Mouse (Mus musculus): ENCODE data around the gene Nbeal2.

DNA sequence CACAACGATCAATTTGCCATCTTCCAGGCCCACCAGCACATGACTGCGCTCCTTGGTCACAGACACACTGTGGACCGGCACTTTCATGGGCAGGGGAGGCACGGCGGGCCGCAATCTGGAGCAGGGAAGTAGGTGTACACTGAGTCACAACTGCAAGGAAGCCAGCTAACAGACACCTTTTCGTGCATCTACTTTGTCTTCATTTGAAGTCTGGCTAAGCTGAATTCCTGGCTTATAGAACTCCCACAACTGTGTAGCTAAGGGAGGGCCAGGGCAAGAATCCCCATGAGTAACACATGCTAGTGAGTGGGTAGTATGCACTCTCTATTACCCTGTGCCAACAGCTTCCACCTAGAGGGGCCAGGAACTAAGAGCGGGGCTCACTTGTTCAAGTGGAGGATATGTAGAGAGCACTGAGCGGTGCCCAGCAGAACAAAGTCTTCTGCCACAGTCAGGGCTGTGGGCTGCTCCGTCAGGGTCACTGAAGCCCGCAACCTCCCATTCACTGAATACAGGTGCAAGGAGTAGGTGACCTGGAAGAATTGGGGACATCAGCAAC is 28.5 kb downstream of the Nbeal2 start:
- TF ChIP-seq CTCF (IDR thresholded peaks at IDR 0.05; ENCODE audit: borderline replicate concordance, insufficient read depth, low read length) (no peak), POLR2A (IDR thresholded peaks at IDR 0.05; ENCODE audit: low read depth, low read length) (0 out of 2 replicates have a peak, but pooled peaks have one; percentile 27)

Data from embryonic fibroblast, embryonic 13.5 days (primary cell).